Mouse (Mus musculus) intestine, postnatal 0 days (tissue): Measurements from ENCODE around the gene Sel1l3. TPM values are rescaled to one million over a fixed set of nuclear protein-coding genes. Genes with fewer than 3 reads are reported as not detected.

Experiments used
- ATAC-seq: fragments of 200-750 bp; cut with Nextera tagmentation; 2 replicates; pipeline ENCODE4 v1.8.0; 2017; ENCODE audit warnings: mild to moderate bottlenecking, moderate TSS enrichment, moderate library complexity
- H3K27ac ChIP-seq: fragments of 300-500 bp; sonication (generic); 2 replicates; pipeline ENCODE4 v1.5.1; 2014; ENCODE audit warnings: mild to moderate bottlenecking, low read depth, low read length, moderate library complexity
- H3K27me3 ChIP-seq: fragments of 300-500 bp; sonication (generic); replicated peaks from 2 replicates; pipeline ENCODE4 v1.6.1; 2014; ENCODE audit warnings: low read length, mixed read lengths; ENCODE audit not compliant: control insufficient read depth, insufficient read depth
- H3K36me3 ChIP-seq: fragments of 300-500 bp; sonication (generic); 2 replicates; pipeline ENCODE4 v1.6.1; 2014; ENCODE audit warnings: mild to moderate bottlenecking, moderate library complexity; ENCODE audit not compliant: control insufficient read depth, insufficient read depth
- H3K4me1 ChIP-seq: fragments of 300-500 bp; sonication (generic); replicated peaks from 2 replicates; pipeline ENCODE4 v1.6.1; 2014; ENCODE audit warnings: antibody characterized with exemption, low read length, mixed read lengths; ENCODE audit not compliant: control insufficient read depth, insufficient read depth
- H3K4me2 ChIP-seq: fragments of 300-500 bp; sonication (generic); replicated peaks from 2 replicates; pipeline ENCODE4 v1.6.1; 2014; ENCODE audit warnings: low read depth, mild to moderate bottlenecking, moderate library complexity
- H3K4me3 ChIP-seq: fragments of 300-500 bp; sonication (generic); 2 replicates; pipeline ENCODE4 v1.5.1; 2014; ENCODE audit warnings: low read depth, low read length
- H3K9ac ChIP-seq: fragments of 300-500 bp; sonication (generic); 2 replicates; pipeline ENCODE4 v1.6.1; 2014; ENCODE audit warnings: mild to moderate bottlenecking, low read depth, low read length
- H3K9me3 ChIP-seq: fragments of 300-500 bp; sonication (generic); 2 replicates; pipeline ENCODE4 v1.6.1; 2016; ENCODE audit warnings: mixed run types; ENCODE audit not compliant: control insufficient read depth
- CTCF ChIP-seq: sonication (generic); IDR thresholded peaks from 2 replicates; pipeline ENCODE4 v1.5.1; 2016; ENCODE audit warnings: low read depth, mild to moderate bottlenecking, control low read depth, antibody characterized with exemption, moderate library complexity
- WGBS: fragments of 180-500 bp; shearing (Covaris S2); extraction: QIAGEN DNeasy Blood & Tissue Kit; methylation state at CpG from one replicate; pipeline ENCODE4 v1.1.7; 2014; 5-methylcytosine and 5-hydroxymethylcytosine counted together
- polyA plus RNA-seq: library from polyadenylated mRNA; unstranded; fragments of >200 nt; fragmentation: Nextera tagmentation; extraction: Ambion mirVana; gene quantifications from 2 replicates; pipeline ENCODE4 v1.2.1, GENCODE M21; 2015

The Sel1l3 gene
- polyA plus RNA-seq, 1 experiment from 2014 or later = 16.2 TPM

DNA sequence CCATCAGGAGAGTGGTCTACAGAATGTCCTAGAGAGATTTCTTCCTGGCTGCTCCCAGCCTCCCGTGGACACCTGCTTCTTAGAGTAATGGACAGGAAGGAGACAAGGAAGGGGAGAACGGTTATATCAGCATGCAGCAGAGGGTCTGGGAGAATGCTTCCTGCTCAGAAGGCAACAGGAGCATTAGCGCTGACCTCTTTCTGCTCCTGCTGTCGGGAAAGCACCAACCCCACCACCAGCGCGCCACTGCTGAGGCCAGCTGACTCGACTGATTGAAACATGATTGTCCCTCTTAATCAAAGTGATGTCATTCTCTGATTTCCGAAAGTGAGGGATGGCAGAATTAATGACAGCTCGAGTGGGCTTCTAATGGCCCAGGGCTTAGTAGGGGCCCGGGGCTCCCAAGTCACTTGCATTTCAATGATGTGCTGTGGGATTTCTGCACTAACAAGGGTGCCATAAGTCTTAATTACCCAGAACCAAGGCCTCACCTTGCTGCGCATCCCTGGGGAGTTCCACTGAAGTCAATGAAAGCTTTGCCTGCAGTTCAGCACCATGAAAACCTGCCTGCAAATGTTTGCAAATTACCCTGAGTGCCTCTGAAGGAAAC is 26.2 kb upstream of the Sel1l3 start:
- Histone ChIP-seq H3K27ac (no peak overlapping the region), H3K4me3 (no peak overlapping the region), H3K4me2 (no peak overlapping the region), H3K27me3 (no peaks in the 10 kb centered on the region), H3K9me3 (no peaks in the 10 kb centered on the region), H3K9ac (no peak overlapping the region), H3K36me3 (no peaks in the 10 kb centered on the region), H3K4me1 (no peaks in the 10 kb centered on the region)
- WGBS = 73% methylated on average over 11 of the region's 11 CpGs
- TF ChIP-seq CTCF = no peak
- no peak for ATAC-seq

DNA sequence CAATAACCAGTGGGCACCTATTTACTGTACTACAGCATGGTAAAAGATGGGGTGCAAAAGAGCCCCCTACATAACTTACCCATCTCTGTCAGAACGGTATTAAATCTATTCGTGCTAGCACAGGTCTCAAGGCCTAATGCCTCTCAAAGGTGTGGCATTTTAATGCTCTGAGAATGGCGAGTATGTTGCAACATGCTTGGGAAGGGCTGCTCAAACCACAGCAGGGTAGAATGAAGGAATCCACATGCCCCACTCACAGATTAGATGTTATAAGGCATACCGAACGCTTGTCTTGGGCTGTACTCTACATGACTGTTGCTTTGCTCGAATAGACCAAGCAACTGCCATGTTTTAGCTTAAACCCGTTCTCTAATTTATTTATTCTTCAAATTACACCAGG is 25.5 kb upstream of the Sel1l3 start:
- Histone ChIP-seq H3K9me3 (no peaks in the 10 kb centered on the region), H3K27ac (no peak overlapping the region), H3K4me3 (no peak overlapping the region), H3K27me3 (no peaks in the 10 kb centered on the region), H3K36me3 (no peaks in the 10 kb centered on the region), H3K4me2 (no peak overlapping the region), H3K4me1 (no peaks in the 10 kb centered on the region), H3K9ac (no peak overlapping the region)
- no peak for ATAC-seq
- no peak for TF ChIP-seq CTCF
- 71% methylated on average over 7 of the region's 7 CpGs for WGBS

DNA sequence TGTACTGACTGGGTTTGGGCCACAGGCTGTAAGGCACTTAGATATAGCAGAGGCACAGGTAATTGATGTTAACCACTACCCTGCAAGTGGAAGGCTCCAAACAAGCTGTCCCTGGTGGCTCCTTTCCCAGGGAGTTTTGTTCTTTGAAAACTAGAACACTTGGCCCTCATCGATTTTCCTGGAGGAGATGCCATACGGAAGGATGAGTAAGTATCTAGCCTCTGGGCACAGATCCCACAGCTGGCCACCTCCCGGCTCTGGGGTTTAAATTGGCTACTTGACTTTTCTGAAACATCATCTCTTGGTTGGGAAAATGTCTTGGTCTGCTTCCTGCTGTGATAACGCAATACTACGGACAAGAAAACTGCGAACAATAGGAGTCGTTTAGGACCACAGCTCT is 25.0 kb upstream of the Sel1l3 start:
- Histone ChIP-seq H3K36me3 (no peaks in the 10 kb centered on the region), H3K4me3 (no peak overlapping the region), H3K9me3 (no peaks in the 10 kb centered on the region), H3K27me3 (no peaks in the 10 kb centered on the region), H3K9ac (no peak overlapping the region), H3K4me2 (no peak overlapping the region), H3K27ac (no peak overlapping the region), H3K4me1 (no peaks in the 10 kb centered on the region)
- no peak for TF ChIP-seq CTCF
- no peak for ATAC-seq
- WGBS = 88% methylated on average over 7 of the region's 7 CpGs

DNA sequence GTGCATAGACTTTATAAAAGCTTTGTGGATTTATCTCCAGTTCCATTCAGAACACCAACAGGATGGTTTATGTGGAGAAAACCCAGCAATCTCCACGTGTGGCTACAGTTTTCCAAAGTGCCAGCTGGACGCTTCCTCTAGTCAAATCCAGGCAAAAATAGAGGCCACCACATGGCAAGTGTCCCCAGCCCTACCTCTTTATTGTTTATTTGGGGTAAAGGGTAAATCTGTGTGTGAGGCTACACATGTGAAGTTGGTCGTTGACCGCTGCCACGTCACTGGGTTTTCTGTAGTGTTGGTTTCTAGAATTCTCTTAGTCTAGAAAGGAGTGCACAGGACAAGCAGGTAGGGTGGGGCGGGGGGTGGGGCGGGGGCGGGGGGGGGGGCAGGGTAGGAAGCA is 23.0 kb upstream of the Sel1l3 start:
- Histone ChIP-seq H3K4me1 (no peaks in the 10 kb centered on the region), H3K9me3 (no peaks in the 10 kb centered on the region), H3K36me3 (no peaks in the 10 kb centered on the region), H3K27ac (no peak overlapping the region), H3K4me3 (no peak overlapping the region), H3K4me2 (no peak overlapping the region), H3K9ac (no peak overlapping the region), H3K27me3 (no peaks in the 10 kb centered on the region)
- ATAC-seq = no peak
- no peak for TF ChIP-seq CTCF
- WGBS = 69% methylated on average over 7 of the region's 8 CpGs

DNA sequence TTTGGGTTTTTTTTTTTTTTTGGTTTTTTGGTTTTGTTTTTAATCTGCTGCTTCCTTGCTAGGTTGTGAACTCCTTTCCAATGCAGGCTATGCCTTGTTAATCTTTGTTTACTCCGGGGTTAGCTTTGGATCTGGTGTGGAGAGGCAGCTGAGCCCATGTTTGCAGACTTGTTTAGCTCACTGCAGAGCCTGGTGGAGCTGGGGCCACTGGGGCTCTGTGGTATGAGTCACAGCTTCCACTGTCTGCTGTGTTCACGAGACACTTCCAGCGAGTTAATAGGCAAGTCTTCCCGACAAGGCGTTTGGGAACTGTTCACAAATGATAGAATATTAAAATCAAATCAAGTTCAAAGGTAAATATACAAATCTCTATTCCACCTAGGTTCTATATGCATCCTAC is 22.4 kb upstream of the Sel1l3 start:
- TF ChIP-seq CTCF = no peak
- Histone ChIP-seq H3K4me2 (0 out of 2 replicates have a peak overlapping the region, but pooled peaks have one; percentile 30), H3K36me3 (no peaks in the 10 kb centered on the region), H3K9me3 (no peaks in the 10 kb centered on the region), H3K27me3 (no peaks in the 10 kb centered on the region), H3K27ac (no peak overlapping the region), H3K4me3 (no peak overlapping the region), H3K9ac (no peak overlapping the region), H3K4me1 (no peaks in the 10 kb centered on the region)
- 3% methylated on average over 5 of the region's 5 CpGs for WGBS
- ATAC-seq = peak; percentile 48; the same call in 1 of the 2 replicates

DNA sequence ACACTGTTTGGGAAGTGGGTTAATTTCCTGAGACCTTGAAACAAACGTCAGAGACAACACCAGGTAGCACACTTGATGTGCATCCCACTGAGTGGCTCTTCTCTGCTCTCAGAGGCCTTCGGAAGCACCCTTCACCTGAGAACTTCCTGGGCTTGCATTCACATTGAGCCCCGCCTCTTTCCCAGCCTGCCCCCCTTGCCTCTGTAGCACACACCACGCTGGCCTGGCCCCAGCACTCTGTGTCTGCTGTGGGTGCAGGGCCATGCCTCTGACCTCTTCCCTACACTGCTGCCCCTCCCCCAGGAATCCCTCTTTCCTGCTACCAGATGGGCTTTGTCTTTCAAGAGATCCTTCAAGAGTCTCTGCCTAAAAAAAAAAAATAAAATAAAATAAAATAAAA is 21.8 kb upstream of the Sel1l3 start:
- H3K36me3 ChIP-seq = no peaks in the 10 kb centered on the region
- TF ChIP-seq CTCF = no peak
- H3K9ac ChIP-seq = no peak overlapping the region
- H3K9me3 ChIP-seq = no peaks in the 10 kb centered on the region
- WGBS = 21% methylated on average over 4 of the region's 4 CpGs
- no peak for ATAC-seq
- H3K4me1 ChIP-seq = no peaks in the 10 kb centered on the region
- H3K4me2 ChIP-seq = no peak overlapping the region
- no peak overlapping the region for H3K27ac ChIP-seq
- H3K4me3 ChIP-seq = no peak overlapping the region
- H3K27me3 ChIP-seq = no peaks in the 10 kb centered on the region

DNA sequence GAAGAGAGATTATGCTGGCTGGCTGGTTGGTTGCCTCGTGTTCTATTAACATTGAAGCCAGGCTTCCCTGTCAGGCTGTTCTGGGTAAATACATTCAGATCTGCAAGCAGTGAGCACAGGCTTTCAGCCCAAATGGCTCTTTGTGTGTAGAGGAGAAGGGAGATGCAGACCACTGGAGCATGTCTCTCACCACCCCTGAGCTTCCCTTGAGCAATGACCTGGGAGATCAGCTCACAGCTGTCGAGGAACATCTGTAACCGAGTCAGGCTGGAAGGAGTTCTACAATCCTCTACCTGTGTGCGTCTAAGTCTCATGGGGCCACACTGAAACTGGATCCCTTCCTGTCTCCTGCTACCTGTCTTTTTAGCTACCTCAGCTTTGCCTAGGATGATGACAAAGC is 16.8 kb upstream of the Sel1l3 start:
- H3K9me3 ChIP-seq = no peaks in the 10 kb centered on the region
- no peak for ATAC-seq
- no peak overlapping the region for H3K9ac ChIP-seq
- 73% methylated on average over 4 of the region's 4 CpGs for WGBS
- H3K27ac ChIP-seq = no peak overlapping the region
- H3K36me3 ChIP-seq = no peaks in the 10 kb centered on the region
- no peak for TF ChIP-seq CTCF
- H3K4me3 ChIP-seq = no peak overlapping the region
- H3K4me2 ChIP-seq = no peak overlapping the region
- H3K27me3 ChIP-seq = no peaks in the 10 kb centered on the region
- H3K4me1 ChIP-seq = no peaks in the 10 kb centered on the region
